Mouse (Mus musculus) liver, embryonic 16.5 days (tissue): ENCODE results near the gene Slc8b1. TPM values are rescaled to one million over a fixed set of nuclear protein-coding genes. Genes with fewer than 3 reads are reported as not detected.
A peak's percentile ranks its signal among the peaks of the same experiment; 100 is the strongest.

Experiments
- ATAC-seq: fragments of 200-750 bp; cut with Nextera tagmentation; 2 replicates; pipeline ENCODE4 v1.8.0; 2017; ENCODE audit warnings: low read depth, mild to moderate bottlenecking, moderate number of reproducible peaks, moderate library complexity
- H3K27ac ChIP-seq: fragments of 300-500 bp; sonication (generic); 2 replicates; pipeline ENCODE4 v1.5.1; 2014; ENCODE audit warnings: mild to moderate bottlenecking, low read length
- H3K27me3 ChIP-seq: fragments of 300-500 bp; sonication (generic); 2 replicates; pipeline ENCODE4 v1.6.1; 2014; ENCODE audit warnings: low read depth, low read length, mixed read lengths; ENCODE audit not compliant: control insufficient read depth, insufficient read depth
- H3K36me3 ChIP-seq: fragments of 300-500 bp; sonication (generic); 2 replicates; pipeline ENCODE4 v1.6.1; 2014; ENCODE audit warnings: mild to moderate bottlenecking; ENCODE audit not compliant: control insufficient read depth, insufficient read depth
- H3K4me1 ChIP-seq: fragments of 300-500 bp; sonication (generic); 2 replicates; pipeline ENCODE4 v1.6.1; 2014; ENCODE audit warnings: low read depth, low read length, mixed read lengths; ENCODE audit not compliant: control insufficient read depth
- H3K4me2 ChIP-seq: fragments of 300-500 bp; sonication (generic); 2 replicates; pipeline ENCODE4 v1.6.1; 2014; ENCODE audit warnings: low read depth, low read length, mixed read lengths
- H3K4me3 ChIP-seq: fragments of 300-500 bp; sonication (generic); 2 replicates; pipeline ENCODE4 v1.5.1; 2014; ENCODE audit warnings: low read depth, mild to moderate bottlenecking, low read length
- H3K9ac ChIP-seq: fragments of 300-500 bp; sonication (generic); 2 replicates; pipeline ENCODE4 v1.6.1; 2014; ENCODE audit warnings: low read depth, low read length
- H3K9me3 ChIP-seq: fragments of 300-500 bp; sonication (generic); replicated peaks from 2 replicates; pipeline ENCODE4 v1.6.1; 2016; ENCODE audit warnings: low read length; ENCODE audit not compliant: control insufficient read depth
- WGBS: fragments of 180-500 bp; shearing (Covaris S2); extraction: QIAGEN DNeasy Blood & Tissue Kit; methylation state at CpG from one replicate; pipeline ENCODE4 v1.1.7; 2014; ENCODE audit not compliant: insufficient replicate concordance; 5-methylcytosine and 5-hydroxymethylcytosine counted together
- polyA plus RNA-seq: library from polyadenylated mRNA; unstranded; fragments of >200 nt; fragmentation: Nextera tagmentation; extraction: Ambion mirVana; gene quantifications from 2 replicates; pipeline ENCODE4 v1.2.1, GENCODE M21; 2015

Gene Slc8b1
- polyA plus RNA-seq, 1 experiment from 2014 or later = 9.2 TPM

DNA sequence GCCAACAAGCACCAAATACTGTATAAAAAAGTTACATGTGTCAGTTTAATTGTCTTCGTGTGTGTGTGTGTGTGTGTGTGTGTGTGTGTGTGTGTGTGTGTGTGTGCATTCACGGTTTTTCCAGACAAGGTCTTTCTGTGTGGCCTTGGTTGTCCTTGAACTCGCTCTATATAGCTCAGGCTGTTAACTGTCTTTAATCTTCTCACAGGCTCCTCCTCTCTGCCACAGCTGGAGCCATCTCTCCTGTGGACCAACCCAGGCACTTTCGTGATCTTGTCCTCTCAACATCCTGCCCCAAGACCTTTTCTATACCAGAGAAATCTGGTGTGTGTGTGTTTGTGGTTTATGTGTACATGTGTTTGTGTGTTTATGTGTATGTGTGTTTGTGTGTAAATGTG lies 52.9 kb downstream of the Slc8b1 start:
- ATAC-seq = no peak
- Histone ChIP-seq H3K4me1 (peaks cover 47% of the 10 kb centered on the region), H3K36me3 (no peaks in the 10 kb centered on the region), H3K27me3 (no peaks in the 10 kb centered on the region), H3K4me3 (no peak overlapping the region), H3K9me3 (no peaks in the 10 kb centered on the region), H3K9ac (no peak overlapping the region), H3K27ac (no peak overlapping the region), H3K4me2 (no peak overlapping the region)
- 43% methylated on average over 4 of the region's 4 CpGs for WGBS

DNA sequence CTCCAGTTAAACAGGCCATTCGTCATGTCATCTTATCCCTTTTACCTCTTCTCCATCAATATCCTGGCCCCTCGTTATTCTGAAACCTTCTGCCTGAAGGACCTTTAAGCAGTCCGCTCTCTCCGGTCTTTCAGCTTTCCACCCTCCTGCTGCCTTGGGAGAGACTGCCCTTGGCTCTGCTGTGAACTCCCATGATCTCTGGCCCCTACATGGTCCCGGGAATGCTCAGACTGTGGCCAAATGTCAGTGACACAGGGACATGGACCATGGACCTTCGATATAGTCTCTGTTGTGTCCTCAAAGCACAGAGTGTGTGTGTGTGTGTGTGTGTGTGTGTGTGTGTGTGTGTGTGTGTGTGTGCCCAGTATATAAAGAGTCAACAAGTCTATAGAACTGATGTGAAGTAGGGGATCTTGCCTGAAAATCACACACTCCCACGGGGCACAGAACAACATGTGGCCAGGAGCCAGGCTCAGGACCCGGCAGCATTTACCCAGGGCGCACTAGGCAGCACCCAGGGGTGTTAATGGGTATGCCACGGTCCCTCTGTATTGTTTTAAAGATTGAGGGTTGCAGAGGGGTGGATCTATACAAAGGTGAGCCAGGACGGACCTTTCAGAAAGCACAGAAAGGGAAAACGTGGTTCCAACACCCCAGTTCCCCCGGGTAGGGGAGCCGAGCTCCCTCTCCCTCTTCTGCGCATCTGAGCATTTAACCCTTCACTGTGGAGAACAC lies 54.4 kb downstream of the Slc8b1 start:
- H3K4me1 ChIP-seq = peaks cover 46% of the 10 kb centered on the region

DNA sequence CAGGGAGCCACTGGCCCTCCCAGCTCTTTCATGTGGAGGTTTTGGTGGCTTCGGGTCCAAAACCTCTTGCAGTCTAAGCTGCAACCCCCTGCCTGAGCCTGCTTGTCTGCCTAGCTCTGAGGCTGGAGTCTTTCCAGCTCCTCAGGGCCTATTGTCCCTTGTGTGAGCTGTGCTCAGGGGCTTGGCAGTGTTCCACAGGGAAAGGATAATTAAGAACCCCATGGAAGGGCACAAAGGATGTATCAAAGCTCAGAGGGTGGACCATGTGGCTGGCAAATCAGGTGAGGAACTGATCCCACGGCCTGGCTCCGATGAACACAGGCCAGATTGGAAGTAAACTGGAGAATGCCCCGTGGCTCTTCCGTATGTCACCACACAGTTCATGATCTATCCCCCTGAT lies 55.1 kb downstream of the Slc8b1 start:
- no peaks in the 10 kb centered on the region for H3K9me3 ChIP-seq
- 79% methylated on average over 5 of the region's 5 CpGs for WGBS
- ATAC-seq = no peak
- no peak overlapping the region for H3K4me2 ChIP-seq
- no peak overlapping the region for H3K4me3 ChIP-seq
- no peaks in the 10 kb centered on the region for H3K36me3 ChIP-seq
- no peak overlapping the region for H3K9ac ChIP-seq
- peaks cover 45% of the 10 kb centered on the region for H3K4me1 ChIP-seq
- H3K27me3 ChIP-seq = no peaks in the 10 kb centered on the region
- H3K27ac ChIP-seq = peak overlapping the region; percentile 26

More for the DNA sequence above, 54.4 kb downstream of the Slc8b1 start:
- Histone ChIP-seq H3K27me3 (no peaks in the 10 kb centered on the region), H3K9me3 (no peaks in the 10 kb centered on the region), H3K4me2 (no peak overlapping the region), H3K36me3 (no peaks in the 10 kb centered on the region), H3K27ac (peak overlapping the region; percentile 52), H3K9ac (no peak overlapping the region), H3K4me3 (no peak overlapping the region)
- WGBS = 63% methylated on average over 15 of the region's 15 CpGs
- ATAC-seq = peak; percentile 61

DNA sequence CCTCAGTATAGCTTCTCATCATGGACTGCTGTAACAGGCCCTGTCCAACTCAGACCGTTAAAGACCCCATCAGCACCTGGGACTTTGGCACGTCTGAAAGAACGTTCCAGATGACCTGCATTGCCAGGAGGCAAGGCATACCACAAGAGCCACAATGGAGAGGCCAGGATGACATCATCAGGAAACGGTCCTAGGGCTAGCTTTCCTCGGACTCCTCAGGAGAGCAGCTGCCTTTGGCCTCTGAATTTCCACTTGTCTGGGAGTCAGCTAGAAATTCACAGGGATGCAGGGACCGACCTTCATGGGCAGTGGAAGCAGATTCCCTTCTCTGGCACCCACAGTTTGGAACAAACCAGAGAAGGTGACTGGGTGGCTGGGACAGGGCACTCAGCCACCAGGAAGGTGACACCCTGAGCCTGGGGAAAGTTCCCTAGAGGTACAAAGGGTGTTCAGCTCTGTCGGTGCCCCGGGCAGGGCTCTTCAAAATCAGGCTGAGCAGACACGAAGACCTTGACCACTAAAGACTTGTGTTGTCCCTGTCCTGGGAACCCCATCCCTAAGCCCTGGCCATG lies 55.8 kb downstream of the Slc8b1 start:
- Histone ChIP-seq H3K27me3 (no peaks in the 10 kb centered on the region), H3K36me3 (no peaks in the 10 kb centered on the region), H3K4me2 (no peak overlapping the region), H3K9me3 (no peaks in the 10 kb centered on the region), H3K4me3 (no peak overlapping the region), H3K4me1 (peaks cover 49% of the 10 kb centered on the region), H3K9ac (no peak overlapping the region), H3K27ac (no peak overlapping the region)
- WGBS = 66% methylated on average over 9 of the region's 9 CpGs
- no peak for ATAC-seq

DNA sequence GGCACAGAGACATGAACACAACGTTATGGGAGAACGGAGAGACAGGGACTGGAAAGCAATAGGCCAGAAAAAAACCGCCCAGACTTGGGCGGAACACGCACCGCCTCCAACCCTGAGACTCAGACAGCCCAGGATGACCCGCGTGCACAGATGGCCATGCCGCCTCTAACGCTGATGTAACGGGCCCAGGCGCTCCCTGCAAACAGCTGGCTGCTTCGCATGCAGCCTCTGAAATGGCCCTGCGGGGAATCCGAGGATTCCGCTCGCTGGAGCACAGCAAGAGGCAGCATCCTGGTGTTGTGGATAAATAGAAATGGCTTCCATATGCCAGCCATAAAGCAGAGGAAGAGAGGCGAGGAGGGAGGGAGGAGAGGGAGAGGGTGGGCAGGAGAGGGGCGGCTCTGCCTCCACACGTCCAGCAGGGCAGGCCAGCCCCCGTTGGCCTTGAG lies 56.3 kb downstream of the Slc8b1 start:
- Histone ChIP-seq H3K4me2 (no peak overlapping the region), H3K9ac (no peak overlapping the region), H3K4me3 (no peak overlapping the region), H3K9me3 (no peaks in the 10 kb centered on the region), H3K36me3 (no peaks in the 10 kb centered on the region), H3K27me3 (no peaks in the 10 kb centered on the region), H3K27ac (no peak overlapping the region), H3K4me1 (peaks cover 46% of the 10 kb centered on the region)
- peak; percentile 19; the same call in 1 of the 2 replicates for ATAC-seq
- 63% methylated on average over 21 of the region's 21 CpGs for WGBS

DNA sequence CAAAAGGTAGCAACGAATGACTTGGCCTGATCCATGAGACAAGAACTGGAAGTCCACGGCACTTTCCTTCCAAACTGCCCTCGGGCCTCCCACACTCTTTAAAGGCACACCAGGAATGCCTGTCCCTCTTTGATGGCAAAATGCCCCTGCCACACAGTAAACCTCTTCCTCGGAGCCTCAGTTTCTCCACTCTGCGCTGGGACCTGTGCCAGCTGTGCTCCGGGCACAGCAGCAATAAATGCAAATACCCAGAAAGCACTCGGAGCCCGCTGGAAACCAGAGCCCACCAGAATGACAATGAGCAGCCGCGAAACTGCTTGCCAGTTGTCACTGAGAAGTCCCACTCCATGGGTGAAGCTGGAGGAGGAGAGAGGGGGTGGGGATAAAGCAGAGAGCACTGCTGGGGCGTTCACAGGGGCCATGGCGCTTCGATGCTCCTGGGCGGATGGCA lies 56.8 kb downstream of the Slc8b1 start:
- ATAC-seq = no peak
- H3K27ac ChIP-seq = no peak overlapping the region
- no peaks in the 10 kb centered on the region for H3K27me3 ChIP-seq
- 83% methylated on average over 14 of the region's 14 CpGs for WGBS
- peaks cover 44% of the 10 kb centered on the region for H3K4me1 ChIP-seq
- no peaks in the 10 kb centered on the region for H3K9me3 ChIP-seq
- no peak overlapping the region for H3K4me3 ChIP-seq
- no peaks in the 10 kb centered on the region for H3K36me3 ChIP-seq
- no peak overlapping the region for H3K9ac ChIP-seq
- no peak overlapping the region for H3K4me2 ChIP-seq

DNA sequence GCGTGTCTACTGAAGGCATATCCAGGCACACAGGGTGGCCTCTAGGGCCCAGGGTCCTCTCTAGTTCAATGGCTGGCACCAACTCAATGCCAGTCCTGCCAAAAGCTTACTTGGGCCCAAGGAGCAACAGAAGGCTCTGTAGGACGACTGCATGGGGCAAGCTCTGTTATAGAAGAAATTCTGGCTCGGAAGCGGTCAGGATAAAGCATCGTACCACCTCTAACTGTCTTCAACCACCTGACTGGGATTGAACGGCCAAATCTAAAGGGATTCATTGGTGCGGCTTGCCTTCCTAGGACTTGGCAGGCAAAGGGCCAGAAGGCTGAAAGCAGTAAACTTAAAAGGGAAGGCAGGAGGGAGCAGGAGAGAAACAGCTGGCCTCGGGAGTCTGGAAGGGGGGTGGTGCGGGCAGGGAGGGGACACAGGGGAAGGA lies 57.4 kb downstream of the Slc8b1 start:
- Histone ChIP-seq H3K36me3 (peaks cover 4% of the 10 kb centered on the region), H3K27ac (no peak overlapping the region), H3K4me1 (peaks cover 39% of the 10 kb centered on the region), H3K9me3 (no peaks in the 10 kb centered on the region), H3K27me3 (no peaks in the 10 kb centered on the region), H3K9ac (no peak overlapping the region), H3K4me3 (no peak overlapping the region), H3K4me2 (no peak overlapping the region)
- no peak for ATAC-seq
- 79% methylated on average over 9 of the region's 9 CpGs for WGBS

DNA sequence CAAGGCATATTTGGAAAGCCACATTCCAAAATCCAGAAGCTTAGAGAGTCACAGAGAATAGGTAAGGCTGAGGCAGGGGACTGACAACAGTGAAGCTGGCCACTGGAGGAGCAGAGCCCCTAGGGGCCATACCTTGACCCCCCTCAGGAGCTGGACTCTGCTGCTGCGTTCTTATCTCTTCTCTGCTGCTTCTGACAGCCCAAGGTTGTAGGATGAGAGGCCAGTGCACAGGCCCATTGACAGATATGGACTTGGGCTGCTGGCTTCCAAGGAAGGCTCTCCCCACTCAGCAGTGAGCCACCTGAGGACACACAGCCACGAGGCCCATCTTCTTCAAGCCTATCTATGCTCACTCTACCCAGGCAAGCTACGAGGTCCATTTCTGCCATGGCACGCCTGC lies 58.0 kb downstream of the Slc8b1 start:
- Histone ChIP-seq H3K9me3 (no peaks in the 10 kb centered on the region), H3K27ac (no peak overlapping the region), H3K4me1 (peaks cover 33% of the 10 kb centered on the region), H3K27me3 (no peaks in the 10 kb centered on the region), H3K4me2 (no peak overlapping the region), H3K9ac (no peak overlapping the region), H3K36me3 (peaks cover 4% of the 10 kb centered on the region), H3K4me3 (no peak overlapping the region)
- 41% methylated on average over 4 of the region's 4 CpGs for WGBS
- ATAC-seq = no peak

DNA sequence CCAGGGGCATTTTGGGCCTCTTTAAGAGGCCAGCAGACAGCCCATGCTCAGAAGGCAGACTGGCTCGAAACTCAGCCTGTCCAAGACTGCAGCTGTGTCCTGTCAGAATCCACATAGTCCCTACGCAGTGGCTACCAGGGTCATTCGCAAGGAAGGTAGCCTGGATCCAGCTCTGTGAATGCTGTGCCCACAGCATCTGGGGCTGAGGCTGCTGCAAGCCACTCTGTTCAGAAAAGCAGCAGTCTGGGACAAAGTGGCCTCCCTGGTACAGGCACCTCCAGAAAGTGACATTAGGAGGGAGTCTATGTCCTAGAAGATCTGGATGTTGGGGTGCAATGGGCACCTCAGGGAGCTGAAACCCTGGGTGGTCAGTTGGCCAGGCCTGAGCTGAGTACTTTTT lies 58.8 kb downstream of the Slc8b1 start:
- H3K9me3 ChIP-seq = no peaks in the 10 kb centered on the region
- H3K27ac ChIP-seq = no peak overlapping the region
- H3K4me2 ChIP-seq = no peak overlapping the region
- H3K4me3 ChIP-seq = no peak overlapping the region
- H3K36me3 ChIP-seq = peaks cover 4% of the 10 kb centered on the region
- H3K27me3 ChIP-seq = no peaks in the 10 kb centered on the region
- no peak for ATAC-seq
- peaks cover 33% of the 10 kb centered on the region for H3K4me1 ChIP-seq
- 89% methylated on average over 3 of the region's 3 CpGs for WGBS
- no peak overlapping the region for H3K9ac ChIP-seq
